Mouse (Mus musculus) neural tube, embryonic 13.5 days (tissue): ENCODE results near the gene Ctrc. TPM values are rescaled to one million over a fixed set of nuclear protein-coding genes. Genes with fewer than 3 reads are reported as not detected.
A peak's percentile ranks its signal among the peaks of the same experiment; 100 is the strongest.

Experiments
- ATAC-seq: fragments of 200-750 bp; cut with Nextera tagmentation; 2 replicates; pipeline ENCODE4 v1.8.0; 2017; ENCODE audit warnings: low read depth, mild to moderate bottlenecking, moderate TSS enrichment, moderate library complexity
- H3K27ac ChIP-seq: fragments of 300-500 bp; sonication (generic); replicated peaks from 2 replicates; pipeline ENCODE4 v1.5.1; 2015; ENCODE audit warnings: moderate library complexity, mild to moderate bottlenecking, inconsistent platforms
- H3K27me3 ChIP-seq: fragments of 300-500 bp; sonication (generic); 2 replicates; pipeline ENCODE4 v1.6.1; 2015; ENCODE audit warnings: mild to moderate bottlenecking, inconsistent platforms
- H3K36me3 ChIP-seq: fragments of 300-500 bp; sonication (generic); 2 replicates; pipeline ENCODE4 v1.6.1; 2015; ENCODE audit warnings: mild to moderate bottlenecking, inconsistent platforms
- H3K4me1 ChIP-seq: fragments of 300-500 bp; sonication (generic); replicated peaks from 2 replicates; pipeline ENCODE4 v1.6.1; 2015; ENCODE audit warnings: inconsistent platforms
- H3K4me2 ChIP-seq: fragments of 300-500 bp; sonication (generic); 2 replicates; pipeline ENCODE4 v1.6.1; 2015; ENCODE audit warnings: inconsistent platforms, mild to moderate bottlenecking, moderate library complexity
- H3K4me3 ChIP-seq: fragments of 300-500 bp; sonication (generic); 2 replicates; pipeline ENCODE4 v1.5.1; 2015; ENCODE audit warnings: mild to moderate bottlenecking, inconsistent platforms
- H3K9ac ChIP-seq: fragments of 300-500 bp; sonication (generic); 2 replicates; pipeline ENCODE4 v1.6.1; 2015; ENCODE audit warnings: moderate library complexity, mild to moderate bottlenecking, inconsistent platforms
- H3K9me3 ChIP-seq: fragments of 300-500 bp; sonication (generic); 2 replicates; pipeline ENCODE4 v1.6.1; 2016; ENCODE audit warnings: inconsistent platforms
- WGBS: fragments of 180-500 bp; shearing (Covaris S2); methylation state at CpG from one replicate; pipeline ENCODE4 v1.1.7; 2015; 5-methylcytosine and 5-hydroxymethylcytosine counted together
- polyA plus RNA-seq: library from polyadenylated mRNA; unstranded; fragments of >200 nt; fragmentation: Nextera tagmentation; extraction: Ambion mirVana; gene quantifications from 2 replicates; pipeline ENCODE4 v1.2.1, GENCODE M21; 2015

Gene Ctrc
- polyA plus RNA-seq, 1 experiment from 2014 or later = not detected

DNA sequence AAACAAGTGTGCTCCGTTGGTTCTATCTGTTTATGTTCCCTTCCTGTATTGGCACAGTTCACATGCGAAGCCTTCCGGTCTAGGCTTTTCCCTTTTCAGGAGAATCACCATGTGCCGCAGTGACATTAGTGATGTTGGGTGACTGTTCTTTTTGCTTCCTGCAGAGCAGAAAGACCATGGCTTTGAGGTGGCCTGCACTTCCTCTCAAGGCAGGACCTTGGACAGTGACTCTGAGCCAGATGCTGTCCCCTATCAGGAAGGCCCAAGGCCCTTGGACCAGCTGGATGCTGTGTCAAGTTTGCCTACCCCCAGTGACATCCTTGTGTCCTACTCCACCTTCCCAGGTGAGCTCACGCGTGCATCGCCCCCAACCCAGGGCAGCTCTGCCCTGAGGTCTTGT is 34.8 kb downstream of the Ctrc start:
- no peak overlapping the region for H3K9ac ChIP-seq
- H3K27ac ChIP-seq = no peak overlapping the region
- no peaks in the 10 kb centered on the region for H3K9me3 ChIP-seq
- no peak for ATAC-seq
- H3K4me3 ChIP-seq = no peak overlapping the region
- no peak overlapping the region for H3K4me2 ChIP-seq
- WGBS = 95% methylated on average over 7 of the region's 7 CpGs
- peaks cover 5% of the 10 kb centered on the region for H3K4me1 ChIP-seq
- no peaks in the 10 kb centered on the region for H3K27me3 ChIP-seq
- H3K36me3 ChIP-seq = peaks cover 95% of the 10 kb centered on the region

DNA sequence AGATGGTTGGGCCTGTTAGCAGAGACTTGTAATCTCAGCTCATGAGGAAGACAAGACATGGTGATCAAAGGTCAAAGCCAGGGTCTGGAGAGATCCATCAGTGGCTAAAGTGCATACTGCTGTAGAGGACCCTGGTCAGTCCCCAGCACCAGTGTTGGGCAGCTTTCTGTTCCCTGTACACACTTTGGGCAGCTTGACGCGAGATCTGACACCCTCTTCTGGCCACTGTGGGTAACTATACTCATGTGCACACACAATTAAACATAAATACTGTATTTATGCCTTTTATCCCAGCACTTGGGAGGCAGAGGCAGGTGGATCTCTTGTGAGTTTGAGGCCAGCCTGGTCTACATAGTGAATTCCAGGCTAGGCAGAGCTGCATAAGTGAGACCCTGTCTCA is 35.2 kb downstream of the Ctrc start:
- Histone ChIP-seq H3K27ac (no peak overlapping the region), H3K9me3 (no peaks in the 10 kb centered on the region), H3K9ac (no peak overlapping the region), H3K27me3 (no peaks in the 10 kb centered on the region), H3K4me1 (peaks cover under 1% of the 10 kb centered on the region; the same call in 1 of the 2 replicates), H3K36me3 (peaks cover 95% of the 10 kb centered on the region), H3K4me2 (no peak overlapping the region), H3K4me3 (no peak overlapping the region)
- 100% methylated on average over 2 of the region's 2 CpGs for WGBS
- ATAC-seq = no peak

GRCm38 (mm10) chr4:141809850-141810464 is 36.2 kb downstream of the Ctrc start:
- H3K4me3 ChIP-seq = no peak overlapping the region
- H3K9ac ChIP-seq = no peak overlapping the region
- no peak overlapping the region for H3K4me2 ChIP-seq
- peak; percentile 52; the same call in 1 of the 2 replicates for ATAC-seq
- H3K27me3 ChIP-seq = no peaks in the 10 kb centered on the region
- H3K27ac ChIP-seq = no peak overlapping the region
- peaks cover 97% of the 10 kb centered on the region for H3K36me3 ChIP-seq
- H3K9me3 ChIP-seq = no peaks in the 10 kb centered on the region
- 80% methylated on average over 8 of the region's 8 CpGs for WGBS
- no peaks in the 10 kb centered on the region for H3K4me1 ChIP-seq

DNA sequence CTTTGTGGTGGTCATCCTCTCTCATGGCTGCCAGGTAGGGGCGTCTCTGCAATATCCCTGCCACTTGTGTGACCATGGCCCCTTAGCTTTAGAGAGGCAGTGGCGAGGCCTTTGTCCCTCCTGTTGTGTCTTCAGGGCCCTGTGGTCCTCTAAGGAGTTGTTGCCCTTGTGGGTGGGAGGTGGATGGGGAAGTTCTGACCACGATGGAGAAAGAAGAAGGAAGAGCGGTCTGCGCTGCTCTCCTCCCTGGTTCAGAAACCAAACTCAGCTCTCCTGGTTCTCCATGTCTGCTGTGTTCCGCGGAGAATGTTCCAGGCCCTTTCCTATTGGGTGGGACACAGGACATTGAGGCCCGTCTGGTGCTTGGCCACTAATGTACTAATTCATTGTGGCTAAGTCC is 40.3 kb downstream of the Ctrc start:
- H3K27me3 ChIP-seq = no peaks in the 10 kb centered on the region
- H3K36me3 ChIP-seq = peaks cover 79% of the 10 kb centered on the region
- H3K4me1 ChIP-seq = no peaks in the 10 kb centered on the region
- no peak overlapping the region for H3K27ac ChIP-seq
- WGBS = 97% methylated on average over 8 of the region's 8 CpGs
- no peaks in the 10 kb centered on the region for H3K9me3 ChIP-seq
- no peak overlapping the region for H3K4me3 ChIP-seq
- no peak overlapping the region for H3K4me2 ChIP-seq
- no peak for ATAC-seq
- no peak overlapping the region for H3K9ac ChIP-seq

- WGBS = 95% methylated on average over 4 of the region's 4 CpGs
- H3K4me1 ChIP-seq = no peaks in the 10 kb centered on the region
- no peak for ATAC-seq
- H3K9ac ChIP-seq = no peak overlapping the region
- H3K27ac ChIP-seq = no peak overlapping the region
- peaks cover 64% of the 10 kb centered on the region for H3K36me3 ChIP-seq
- no peak overlapping the region for H3K4me2 ChIP-seq
- no peaks in the 10 kb centered on the region for H3K27me3 ChIP-seq
- no peaks in the 10 kb centered on the region for H3K9me3 ChIP-seq
- H3K4me3 ChIP-seq = no peak overlapping the region
Measured at GRCm38 (mm10) chr4:141804105-141804504, 42.1 kb downstream of the Ctrc start.

DNA sequence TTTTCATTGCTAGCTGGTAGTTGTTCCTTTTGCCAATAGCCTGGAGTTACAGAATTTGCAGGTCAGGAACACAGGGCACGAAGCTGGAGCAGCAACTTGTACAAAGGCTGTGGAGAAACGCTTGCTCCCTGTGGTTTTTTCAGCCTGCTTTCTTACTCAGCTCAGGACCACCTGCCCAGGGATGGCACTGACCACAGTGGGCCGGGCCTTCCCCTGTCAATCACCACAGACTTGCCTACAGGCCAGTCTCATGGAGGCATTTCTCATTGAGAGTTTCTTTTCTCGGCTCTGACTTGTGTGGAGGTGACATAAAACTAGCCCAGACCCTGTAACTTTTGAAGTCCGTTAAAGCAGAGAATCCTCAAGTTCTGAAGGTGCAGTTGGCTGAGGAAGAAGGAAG is 48.6 kb downstream of the Ctrc start:
- ATAC-seq = no peak
- Histone ChIP-seq H3K27me3 (no peaks in the 10 kb centered on the region), H3K4me2 (no peak overlapping the region), H3K9me3 (no peaks in the 10 kb centered on the region), H3K9ac (no peak overlapping the region), H3K36me3 (peaks cover 19% of the 10 kb centered on the region), H3K27ac (no peak overlapping the region), H3K4me3 (no peak overlapping the region), H3K4me1 (peaks cover 29% of the 10 kb centered on the region)
- 94% methylated on average over 5 of the region's 5 CpGs for WGBS

DNA sequence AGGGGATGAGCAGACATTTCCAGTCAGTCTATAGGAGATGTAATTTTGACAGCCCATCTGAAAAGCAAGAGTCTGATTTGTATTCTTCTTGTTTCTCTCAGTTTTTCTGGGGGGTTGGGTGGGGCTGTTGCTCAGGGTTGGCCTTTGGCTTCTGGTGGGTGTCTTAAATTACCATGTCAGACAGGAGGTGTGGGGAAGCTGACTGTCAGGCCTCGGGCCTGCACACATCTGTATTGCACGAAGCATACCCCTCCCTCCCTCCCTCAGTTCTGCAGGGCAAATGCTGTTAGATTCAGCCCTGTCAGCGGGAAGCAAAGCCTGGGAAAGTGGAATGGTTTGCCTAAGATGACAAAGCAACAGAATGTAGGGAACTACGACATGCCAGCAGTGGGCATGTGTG is 49.2 kb downstream of the Ctrc start:
- Histone ChIP-seq H3K4me3 (no peak overlapping the region), H3K27me3 (no peaks in the 10 kb centered on the region), H3K27ac (no peak overlapping the region), H3K4me1 (peaks cover 29% of the 10 kb centered on the region), H3K9me3 (no peaks in the 10 kb centered on the region), H3K36me3 (peaks cover 18% of the 10 kb centered on the region), H3K4me2 (no peak overlapping the region), H3K9ac (0 out of 2 replicates have a peak overlapping the region, but pooled peaks have one; percentile 3)
- ATAC-seq = no peak
- WGBS = 91% methylated on average over 4 of the region's 4 CpGs

- Histone ChIP-seq H3K27me3 (no peaks in the 10 kb centered on the region), H3K4me2 (no peak overlapping the region), H3K36me3 (peaks cover 18% of the 10 kb centered on the region), H3K9me3 (no peaks in the 10 kb centered on the region), H3K9ac (0 out of 2 replicates have a peak overlapping the region, but pooled peaks have one; percentile 3), H3K4me3 (no peak overlapping the region), H3K4me1 (peaks cover 33% of the 10 kb centered on the region), H3K27ac (no peak overlapping the region)
- WGBS = 86% methylated on average over 7 of the region's 7 CpGs
- ATAC-seq = no peak
Measured at GRCm38 (mm10) chr4:141796356-141796755, 49.8 kb downstream of the Ctrc start.

DNA sequence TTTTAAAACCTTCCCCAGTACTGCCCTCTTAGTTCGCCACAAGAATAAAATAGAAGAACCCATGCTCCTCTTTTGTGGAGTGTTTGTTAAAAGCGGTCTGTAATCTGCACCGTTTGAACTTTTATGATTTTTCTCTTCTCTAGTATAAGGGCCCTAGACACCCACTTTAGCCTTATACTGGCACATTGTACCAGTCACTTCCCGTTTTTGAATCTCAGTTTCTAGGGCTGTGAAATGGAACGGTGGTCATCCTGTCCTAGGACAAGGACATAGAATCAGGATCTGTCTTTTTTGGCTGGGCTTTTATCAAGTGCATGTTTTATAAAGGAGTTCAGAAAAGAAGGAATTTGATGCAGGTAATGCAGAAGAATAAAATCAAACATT is 52.0 kb downstream of the Ctrc start:
- Histone ChIP-seq H3K4me1 (peaks cover 45% of the 10 kb centered on the region), H3K9ac (peak overlapping the region; percentile 77), H3K9me3 (no peaks in the 10 kb centered on the region), H3K27me3 (no peaks in the 10 kb centered on the region), H3K4me2 (peak overlapping the region; percentile 65), H3K27ac (peak overlapping the region; percentile 92), H3K36me3 (peaks cover 18% of the 10 kb centered on the region), H3K4me3 (peak overlapping the region; percentile 66)
- ATAC-seq = no peak
- 16% methylated on average over 5 of the region's 5 CpGs for WGBS

DNA sequence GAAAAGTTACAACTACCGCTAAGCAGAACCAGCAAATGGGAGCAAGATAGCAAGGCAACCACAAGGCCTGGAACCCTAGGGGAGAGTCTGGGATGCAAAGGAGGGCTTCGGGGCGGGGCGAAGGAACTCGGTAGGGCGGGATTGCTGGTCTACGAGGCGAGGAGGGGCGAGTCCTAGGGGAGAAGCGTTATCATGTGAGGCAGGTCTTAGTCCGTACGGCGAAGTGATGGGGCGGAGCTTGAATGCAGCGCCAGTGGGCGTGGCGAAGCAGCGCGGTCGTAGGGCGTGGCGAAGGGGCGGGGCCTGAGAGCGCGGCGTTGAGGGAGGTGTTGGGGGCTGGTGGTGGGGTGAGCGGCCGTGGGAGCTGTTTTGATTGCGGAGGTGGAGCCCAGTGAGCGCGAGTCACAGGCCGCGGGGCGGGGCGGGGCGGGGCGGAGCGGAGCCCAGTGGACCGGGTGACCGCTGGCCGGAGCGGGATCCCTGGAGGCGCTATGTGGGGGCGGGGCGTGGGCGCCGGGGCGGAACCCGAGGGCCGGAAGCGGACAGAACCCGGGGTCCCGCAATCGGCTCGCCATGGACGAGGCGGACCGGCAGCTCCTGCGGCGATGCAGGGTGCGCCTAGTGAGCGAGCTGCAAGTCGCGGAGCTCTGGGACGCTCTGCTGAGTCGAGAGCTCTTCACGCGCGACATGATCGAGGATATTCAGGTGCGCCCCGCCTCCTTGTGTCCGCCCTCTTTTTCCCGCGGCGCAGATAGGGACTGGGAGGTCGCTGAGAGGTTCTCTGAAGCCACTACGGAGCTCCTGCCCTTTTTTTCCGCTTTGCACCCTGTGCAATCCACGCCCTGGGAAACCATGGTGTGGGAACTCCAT is 52.6 kb downstream of the Ctrc start, which contains the start of gene Casp9:
Gene Casp9, plus strand, starts transcription at position 331 of the 870 bp plus-strand sequence.
- peak within 1 kb of the TSS; percentile 77 for H3K9ac ChIP-seq
- H3K27ac ChIP-seq = peak within 1 kb of the TSS; percentile 92
- H3K9me3 ChIP-seq = no peaks in the 10 kb centered on the region
- under 1% methylated on average over 72 of the region's 80 CpGs for WGBS
- peaks cover 45% of the 10 kb centered on the region for H3K4me1 ChIP-seq
- H3K4me3 ChIP-seq = peak within 1 kb of the TSS; percentile 66
- H3K36me3 ChIP-seq = peaks cover 18% of the 10 kb centered on the region
- ATAC-seq = peak; percentile 74
- no peaks in the 10 kb centered on the region for H3K27me3 ChIP-seq
- peak within 1 kb of the TSS; percentile 65 for H3K4me2 ChIP-seq

GRCm38 (mm10) chr4:141792554-141793281 is 53.4 kb downstream of the Ctrc start:
- no peaks in the 10 kb centered on the region for H3K27me3 ChIP-seq
- peaks cover 47% of the 10 kb centered on the region for H3K4me1 ChIP-seq
- ATAC-seq = no peak
- 10% methylated on average over 10 of the region's 10 CpGs for WGBS
- H3K4me3 ChIP-seq = peak overlapping the region; percentile 66
- H3K9ac ChIP-seq = peak overlapping the region; percentile 61
- H3K27ac ChIP-seq = peak overlapping the region; percentile 92
- H3K4me2 ChIP-seq = peak overlapping the region; percentile 65
- H3K9me3 ChIP-seq = no peaks in the 10 kb centered on the region
- H3K36me3 ChIP-seq = peaks cover 17% of the 10 kb centered on the region

- no peak overlapping the region for H3K4me2 ChIP-seq
Measured at GRCm38 (mm10) chr4:141791951-141792350, 54.2 kb downstream of the Ctrc start.

More at GRCm38 (mm10) chr4:141791951-141792350, 54.2 kb downstream of the Ctrc start:
- no peak for ATAC-seq
- H3K9me3 ChIP-seq = no peaks in the 10 kb centered on the region
- no peak overlapping the region for H3K4me3 ChIP-seq
- H3K9ac ChIP-seq = no peak overlapping the region
- peaks cover 15% of the 10 kb centered on the region for H3K36me3 ChIP-seq
- peaks cover 52% of the 10 kb centered on the region for H3K4me1 ChIP-seq
- no peaks in the 10 kb centered on the region for H3K27me3 ChIP-seq
- WGBS = 91% methylated on average over 8 of the region's 8 CpGs
- no peak overlapping the region for H3K27ac ChIP-seq
